Mouse (Mus musculus) cerebellum, adult 9-11 months (tissue): ENCODE results near the gene Pdyn.

Experiments
- DNase-seq: peaks from one replicate; pipeline ENCODE4 v3.0.0; 2022

Pdyn gene

GRCm38 (mm10) chr2:129654233-129654950 is 45.3 kb downstream of the Pdyn start:
- no peak for DNase-seq

GRCm38 (mm10) chr2:129653632-129654031 is 46.0 kb downstream of the Pdyn start:
- no peak for DNase-seq

GRCm38 (mm10) chr2:129652616-129653015 is 47.0 kb downstream of the Pdyn start:
- DNase-seq: peak; percentile 89
